Mouse (Mus musculus) stomach, embryonic 15.5 days (tissue): Measurements from ENCODE around the gene A730071L15Rik. TPM values are rescaled to one million over a fixed set of nuclear protein-coding genes. Genes with fewer than 3 reads are reported as not detected.

Source experiments
- ATAC-seq: fragments of 200-750 bp; cut with Nextera tagmentation; 2 replicates; pipeline ENCODE4 v1.8.0; 2017; ENCODE audit warnings: low read depth, moderate number of reproducible peaks, moderate TSS enrichment; ENCODE audit not compliant: insufficient read depth, low FRiP score
- H3K27ac ChIP-seq: fragments of 300-500 bp; sonication (generic); 2 replicates; pipeline ENCODE4 v1.5.1; 2015; ENCODE audit warnings: mild to moderate bottlenecking, inconsistent platforms
- H3K27me3 ChIP-seq: fragments of 300-500 bp; sonication (generic); replicated peaks from 2 replicates; pipeline ENCODE4 v1.6.1; 2015; ENCODE audit warnings: inconsistent platforms
- H3K36me3 ChIP-seq: fragments of 300-500 bp; sonication (generic); 2 replicates; pipeline ENCODE4 v1.6.1; 2015; ENCODE audit warnings: inconsistent platforms
- H3K4me1 ChIP-seq: fragments of 300-500 bp; sonication (generic); 2 replicates; pipeline ENCODE4 v1.6.1; 2015; ENCODE audit warnings: inconsistent platforms
- H3K4me2 ChIP-seq: fragments of 300-500 bp; sonication (generic); 2 replicates; pipeline ENCODE4 v1.6.1; 2015; ENCODE audit warnings: mild to moderate bottlenecking, inconsistent platforms
- H3K4me3 ChIP-seq: fragments of 300-500 bp; sonication (generic); replicated peaks from 2 replicates; pipeline ENCODE4 v1.5.1; 2015; ENCODE audit warnings: inconsistent platforms
- H3K9ac ChIP-seq: fragments of 300-500 bp; sonication (generic); 2 replicates; pipeline ENCODE4 v1.6.1; 2015; ENCODE audit warnings: inconsistent platforms
- H3K9me3 ChIP-seq: fragments of 300-500 bp; sonication (generic); 2 replicates; pipeline ENCODE4 v1.6.1; 2016; ENCODE audit warnings: inconsistent platforms
- WGBS: fragments of 180-500 bp; shearing (Covaris S2); methylation state at CpG from one replicate; pipeline ENCODE4 v1.1.7; 2015; 5-methylcytosine and 5-hydroxymethylcytosine counted together
- polyA plus RNA-seq: library from polyadenylated mRNA; unstranded; fragments of >200 nt; fragmentation: Nextera tagmentation; extraction: Ambion mirVana; gene quantifications from 2 replicates; pipeline ENCODE4 v1.2.1, GENCODE M21; 2015

A730071L15Rik gene
- polyA plus RNA-seq, 1 experiment from 2014 or later: 0.51 TPM

DNA sequence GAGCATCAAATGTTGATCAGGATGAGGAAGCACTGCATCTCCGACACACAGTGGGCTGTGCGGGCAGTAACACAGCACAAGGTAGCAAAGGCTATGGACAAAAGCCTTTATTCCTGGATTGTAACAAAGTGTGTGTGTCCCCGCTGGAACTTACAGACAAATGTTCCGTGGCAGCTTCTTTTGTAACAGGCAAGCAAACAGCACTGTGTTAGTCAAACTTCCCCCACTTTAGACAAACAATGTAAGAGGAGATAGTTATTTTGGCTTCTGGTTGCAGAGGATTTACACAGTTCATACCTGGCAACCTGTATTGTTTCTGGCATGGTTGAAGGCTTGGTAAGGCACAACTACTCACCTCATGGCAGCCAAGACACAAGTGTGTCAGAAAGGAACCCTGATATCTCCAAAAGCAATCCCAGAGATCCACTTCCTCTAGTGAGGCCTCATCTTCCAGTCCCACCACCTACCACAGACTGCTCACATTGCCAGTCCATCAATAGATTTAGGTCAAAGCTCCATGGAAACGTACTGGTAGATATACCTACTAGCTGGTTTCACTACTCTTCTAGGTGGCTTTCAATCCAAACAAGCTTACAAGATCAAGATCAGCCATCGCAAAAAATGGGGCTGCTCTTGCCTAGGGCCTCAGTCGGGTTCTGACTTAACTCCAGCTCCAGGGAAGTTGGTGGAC, 34.3 kb upstream of the A730071L15Rik start:
- ATAC-seq: no peak
- no peak overlapping the region for H3K4me3 ChIP-seq
- 82% methylated on average over 7 of the region's 7 CpGs for WGBS
- no peaks in the 10 kb centered on the region for H3K27me3 ChIP-seq
- no peak overlapping the region for H3K9ac ChIP-seq
- H3K36me3 ChIP-seq: no peaks in the 10 kb centered on the region
- no peaks in the 10 kb centered on the region; the same call in 1 of the 2 replicates for H3K4me1 ChIP-seq
- no peak overlapping the region for H3K4me2 ChIP-seq
- no peak overlapping the region for H3K27ac ChIP-seq
- H3K9me3 ChIP-seq: no peaks in the 10 kb centered on the region

- no peak overlapping the region for H3K4me2 ChIP-seq
- ATAC-seq: no peak
- WGBS: 94% methylated on average over 12 of the region's 12 CpGs
- no peak overlapping the region for H3K4me3 ChIP-seq
- no peaks in the 10 kb centered on the region for H3K36me3 ChIP-seq
- no peak overlapping the region for H3K9ac ChIP-seq
- no peaks in the 10 kb centered on the region for H3K4me1 ChIP-seq
- H3K27me3 ChIP-seq: no peaks in the 10 kb centered on the region
- H3K27ac ChIP-seq: no peak overlapping the region
- H3K9me3 ChIP-seq: no peaks in the 10 kb centered on the region
Observed at GRCm38 (mm10) chr11:6166351-6166750, 33.5 kb upstream of the A730071L15Rik start.

DNA sequence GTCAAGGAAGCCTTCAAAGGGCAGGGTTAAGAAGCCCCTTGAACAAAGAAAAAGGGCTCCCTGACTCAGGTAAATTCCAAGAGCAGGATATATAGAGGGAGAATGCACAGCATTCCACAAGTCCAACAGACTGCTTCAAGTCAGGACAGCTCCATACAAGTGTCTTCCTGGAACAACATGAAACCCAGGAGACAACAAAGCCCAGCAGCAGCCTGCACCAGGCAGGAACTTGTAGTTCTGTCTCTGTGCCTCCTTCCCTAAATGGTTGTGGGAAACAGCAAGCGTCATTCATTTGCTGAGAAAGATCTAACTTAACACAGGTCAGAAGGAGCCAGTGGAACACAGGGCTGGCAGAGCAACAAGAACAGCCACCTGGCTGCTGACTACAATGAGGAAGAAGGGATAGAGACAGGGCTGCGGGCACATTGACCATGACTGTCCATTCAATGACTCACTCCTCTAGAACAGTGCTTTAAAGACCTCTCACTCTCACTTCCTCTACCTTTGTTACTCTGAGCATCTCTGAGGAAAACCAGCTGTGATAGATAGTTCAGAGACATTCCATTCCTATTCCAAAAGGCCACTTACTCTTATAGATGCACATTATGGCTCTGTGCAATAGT, 30.7 kb upstream of the A730071L15Rik start:
- Histone ChIP-seq H3K27ac (no peak overlapping the region), H3K27me3 (no peaks in the 10 kb centered on the region), H3K4me1 (no peaks in the 10 kb centered on the region), H3K4me3 (no peak overlapping the region), H3K9me3 (no peaks in the 10 kb centered on the region), H3K36me3 (no peaks in the 10 kb centered on the region), H3K4me2 (no peak overlapping the region), H3K9ac (no peak overlapping the region)
- 68% methylated on average over 2 of the region's 2 CpGs for WGBS
- no peak for ATAC-seq

- peaks cover 8% of the 10 kb centered on the region; the same call in 1 of the 2 replicates for H3K4me1 ChIP-seq
- no peaks in the 10 kb centered on the region for H3K9me3 ChIP-seq
- no peak overlapping the region for H3K4me2 ChIP-seq
- H3K27ac ChIP-seq: no peak overlapping the region
- no peaks in the 10 kb centered on the region for H3K27me3 ChIP-seq
- no peak overlapping the region for H3K9ac ChIP-seq
- ATAC-seq: peak; percentile 14; the same call in 1 of the 2 replicates
- no peaks in the 10 kb centered on the region for H3K36me3 ChIP-seq
- H3K4me3 ChIP-seq: no peak overlapping the region
- 46% methylated on average over 7 of the region's 7 CpGs for WGBS
Observed at GRCm38 (mm10) chr11:6174719-6175118, 25.1 kb upstream of the A730071L15Rik start.

DNA sequence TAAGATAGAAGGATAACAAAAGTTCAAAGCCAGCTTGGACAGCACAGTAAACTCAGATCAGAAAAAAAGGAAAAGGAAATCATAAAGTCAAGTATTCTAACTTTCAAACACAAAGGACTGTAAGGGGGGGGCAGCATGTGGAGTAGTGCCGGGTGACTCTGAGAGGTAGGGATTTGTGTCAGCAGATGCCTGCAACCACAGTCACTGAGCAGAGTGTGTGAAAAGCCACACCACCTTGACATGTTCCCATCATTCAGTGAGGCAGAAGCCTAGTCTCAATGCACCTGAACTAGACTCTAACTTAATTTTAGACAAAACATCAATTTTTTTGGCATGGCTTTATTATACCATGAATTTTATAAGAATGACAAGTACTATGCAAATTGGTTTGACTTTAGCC, 24.3 kb upstream of the A730071L15Rik start:
- H3K9me3 ChIP-seq: no peaks in the 10 kb centered on the region
- no peak overlapping the region for H3K27ac ChIP-seq
- peaks cover 8% of the 10 kb centered on the region; the same call in 1 of the 2 replicates for H3K4me1 ChIP-seq
- WGBS: 50% methylated on average over 1 of the region's 1 CpGs
- no peak overlapping the region for H3K4me3 ChIP-seq
- no peaks in the 10 kb centered on the region for H3K27me3 ChIP-seq
- H3K9ac ChIP-seq: no peak overlapping the region
- ATAC-seq: no peak
- no peaks in the 10 kb centered on the region for H3K36me3 ChIP-seq
- H3K4me2 ChIP-seq: no peak overlapping the region

DNA sequence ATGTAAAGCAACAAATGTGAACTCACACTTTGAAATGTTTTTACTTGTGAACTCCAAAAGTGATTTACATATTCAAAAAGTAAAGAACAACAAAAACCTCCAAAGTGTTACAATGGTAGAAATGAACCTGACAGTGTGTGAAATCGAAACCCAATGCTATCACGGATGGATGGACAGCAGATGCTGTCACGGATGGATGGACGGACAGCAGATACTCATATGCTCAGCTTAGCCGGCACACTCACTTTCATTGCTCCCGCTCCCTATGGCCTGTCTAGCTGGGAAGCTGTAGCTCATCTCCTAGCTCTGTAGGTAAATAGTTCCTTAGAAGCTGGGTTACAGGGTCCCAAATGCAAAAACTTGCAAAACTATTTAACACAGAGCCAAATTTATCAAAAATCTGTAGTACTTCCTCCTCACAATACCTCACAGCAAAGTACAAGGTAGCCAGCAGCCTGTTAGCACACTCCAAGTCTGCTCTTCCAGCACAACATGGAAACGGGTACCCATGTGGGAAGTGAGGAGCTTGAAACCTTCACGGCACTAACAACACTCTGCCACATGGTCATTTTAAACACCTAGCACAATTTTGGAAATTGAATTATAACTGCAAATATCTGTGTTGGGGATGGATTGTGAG, 21.9 kb upstream of the A730071L15Rik start:
- Histone ChIP-seq H3K4me3 (no peak overlapping the region), H3K27me3 (no peaks in the 10 kb centered on the region), H3K27ac (no peak overlapping the region), H3K9ac (no peak overlapping the region), H3K4me1 (peaks cover 8% of the 10 kb centered on the region; the same call in 1 of the 2 replicates), H3K4me2 (no peak overlapping the region), H3K9me3 (no peaks in the 10 kb centered on the region), H3K36me3 (no peaks in the 10 kb centered on the region)
- WGBS: 83% methylated on average over 8 of the region's 8 CpGs
- no peak for ATAC-seq

GRCm38 (mm10) chr11:6178673-6179166, 21.1 kb upstream of the A730071L15Rik start:
- Histone ChIP-seq H3K27me3 (no peaks in the 10 kb centered on the region), H3K9ac (no peak overlapping the region), H3K9me3 (no peaks in the 10 kb centered on the region), H3K27ac (no peak overlapping the region), H3K36me3 (no peaks in the 10 kb centered on the region), H3K4me2 (no peak overlapping the region), H3K4me3 (no peak overlapping the region), H3K4me1 (peaks cover 8% of the 10 kb centered on the region; the same call in 1 of the 2 replicates)
- 37% methylated on average over 2 of the region's 2 CpGs for whole genome bisulfite sequencing
- ATAC-seq: no peak

- Histone ChIP-seq H3K4me2 (no peak overlapping the region), H3K9ac (no peak overlapping the region), H3K9me3 (no peaks in the 10 kb centered on the region), H3K27me3 (no peaks in the 10 kb centered on the region), H3K4me3 (no peak overlapping the region), H3K27ac (no peak overlapping the region), H3K36me3 (no peaks in the 10 kb centered on the region), H3K4me1 (peaks cover 8% of the 10 kb centered on the region; the same call in 1 of the 2 replicates)
- 21% methylated on average over 8 of the region's 8 CpGs for WGBS
- no peak for ATAC-seq
Observed at GRCm38 (mm10) chr11:6179194-6179593, 20.6 kb upstream of the A730071L15Rik start.

DNA sequence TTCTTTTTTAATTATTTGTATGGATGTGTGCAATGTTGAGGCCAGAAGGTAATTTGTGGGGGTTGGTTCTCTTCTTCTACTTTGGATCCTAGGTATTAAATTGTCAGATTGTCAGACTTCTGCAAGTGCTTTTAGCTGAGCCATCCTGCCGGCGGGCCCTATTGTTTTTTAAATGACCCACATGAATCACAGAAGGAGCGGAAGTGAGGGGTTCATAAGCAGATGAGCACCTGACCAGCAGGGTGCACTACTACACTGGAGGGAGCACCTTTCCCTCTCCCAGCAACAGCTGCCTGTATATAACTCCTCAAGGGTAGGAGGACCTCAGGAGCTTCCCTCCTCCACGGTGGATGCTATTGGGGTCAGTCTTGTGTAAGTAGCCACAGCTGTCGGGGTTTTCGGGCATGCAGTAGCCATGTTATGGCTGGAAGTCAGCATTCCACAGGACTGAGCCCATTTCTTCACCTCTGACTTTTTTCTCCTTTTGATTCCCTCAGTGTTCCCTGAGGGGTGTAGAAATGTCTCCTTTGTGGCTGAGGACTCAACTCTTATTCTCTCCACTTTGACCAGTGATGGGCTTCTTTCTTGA, 18.9 kb upstream of the A730071L15Rik start:
- H3K4me1 ChIP-seq: peaks cover 8% of the 10 kb centered on the region; the same call in 1 of the 2 replicates
- no peaks in the 10 kb centered on the region for H3K9me3 ChIP-seq
- no peaks in the 10 kb centered on the region for H3K27me3 ChIP-seq
- ATAC-seq: no peak
- H3K36me3 ChIP-seq: no peaks in the 10 kb centered on the region
- 64% methylated on average over 6 of the region's 6 CpGs for WGBS
- no peak overlapping the region for H3K9ac ChIP-seq
- no peak overlapping the region for H3K4me2 ChIP-seq
- no peak overlapping the region for H3K27ac ChIP-seq
- H3K4me3 ChIP-seq: no peak overlapping the region

DNA sequence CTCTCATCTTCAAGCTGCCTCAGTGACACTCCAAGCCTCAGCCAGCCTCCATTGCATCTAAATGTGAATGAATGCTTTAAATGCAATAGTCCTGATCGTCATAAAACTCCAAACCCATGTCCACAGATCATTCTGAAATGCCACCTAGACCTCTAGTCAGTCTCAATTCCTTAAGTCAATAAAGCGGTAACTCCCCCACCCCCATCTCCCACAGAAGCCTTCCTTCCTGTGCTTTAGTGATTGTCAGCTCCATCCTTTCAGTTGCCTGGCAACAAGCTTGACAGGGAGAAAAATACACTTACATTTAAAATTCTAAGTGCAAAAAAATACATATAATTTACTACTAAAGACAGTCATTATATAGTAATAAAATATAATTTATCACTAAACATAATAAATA, 16.6 kb upstream of the A730071L15Rik start:
- H3K4me2 ChIP-seq: no peak overlapping the region
- no peaks in the 10 kb centered on the region for H3K36me3 ChIP-seq
- no peaks in the 10 kb centered on the region for H3K27me3 ChIP-seq
- H3K9me3 ChIP-seq: no peaks in the 10 kb centered on the region
- no peak overlapping the region for H3K4me3 ChIP-seq
- H3K4me1 ChIP-seq: peaks cover 8% of the 10 kb centered on the region; the same call in 1 of the 2 replicates
- H3K9ac ChIP-seq: no peak overlapping the region
- no peak overlapping the region for H3K27ac ChIP-seq
- 80% methylated on average over 2 of the region's 2 CpGs for WGBS
- no peak for ATAC-seq

DNA sequence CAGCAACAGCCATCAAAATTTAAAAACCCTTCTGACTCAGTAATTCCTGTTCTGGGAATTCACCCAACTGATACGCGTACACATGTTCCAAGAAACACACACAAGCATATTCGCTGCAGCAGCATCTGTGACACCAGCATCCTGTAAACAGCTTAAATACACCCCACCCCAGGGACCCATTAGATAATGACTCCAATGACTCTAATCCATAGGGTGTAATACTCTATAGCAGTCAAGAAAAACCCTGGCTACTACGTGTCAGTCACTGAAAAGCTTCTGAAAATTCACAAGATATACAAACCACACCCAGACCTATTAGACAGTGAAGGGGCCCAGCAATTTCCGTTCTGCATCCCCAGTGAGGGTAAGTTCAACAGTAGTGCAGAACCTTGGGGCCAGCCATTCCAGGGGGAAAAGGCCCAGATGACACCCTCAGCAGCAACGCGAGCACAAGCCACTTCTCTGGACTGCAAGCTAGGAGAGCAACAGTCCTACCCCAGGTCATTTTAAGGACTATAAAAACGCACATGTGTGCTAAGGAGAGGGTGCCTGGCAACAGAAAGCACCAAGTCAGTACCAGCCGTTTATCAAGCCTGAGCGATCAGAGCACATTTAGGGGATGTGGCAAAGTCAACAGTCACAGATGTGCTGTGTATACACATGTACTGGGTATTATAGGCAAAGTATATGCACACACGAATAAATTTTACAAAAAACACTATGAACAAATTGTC, 15.5 kb upstream of the A730071L15Rik start:
- peak; percentile 47; the same call in 1 of the 2 replicates for ATAC-seq
- Histone ChIP-seq H3K27me3 (no peaks in the 10 kb centered on the region), H3K36me3 (no peaks in the 10 kb centered on the region), H3K9ac (no peak overlapping the region), H3K27ac (no peak overlapping the region), H3K9me3 (no peaks in the 10 kb centered on the region), H3K4me1 (no peaks in the 10 kb centered on the region; the same call in 1 of the 2 replicates), H3K4me3 (no peak overlapping the region), H3K4me2 (no peak overlapping the region)
- 56% methylated on average over 11 of the region's 11 CpGs for WGBS
